Mouse (Mus musculus) myocyte (in vitro differentiated cells): ENCODE measurements around the gene Dab1. TPM values are rescaled to one million over a fixed set of nuclear protein-coding genes. Genes with fewer than 3 reads are reported as not detected.

ENCODE experiments used
- H3K27me3 ChIP-seq: one replicate; pipeline ENCODE4 v1.6.1; 2011; ENCODE audit not compliant: control insufficient read depth, insufficient read depth, insufficient read length
- H3K36me3 ChIP-seq: one replicate; pipeline ENCODE4 v1.6.1; 2011; ENCODE audit not compliant: control insufficient read depth, insufficient read depth
- H3K4me2 ChIP-seq: one replicate; pipeline ENCODE4 v1.6.1; 2011; ENCODE audit warnings: low read depth, control low read depth
- H3K4me3 ChIP-seq: one replicate; pipeline ENCODE4 v1.5.1; 2011; ENCODE audit warnings: mild to moderate bottlenecking, control low read depth, moderate library complexity
- H3K79me2 ChIP-seq: one replicate; pipeline ENCODE4 v1.6.1; 2011; ENCODE audit not compliant: control insufficient read depth, insufficient read depth
- H3ac ChIP-seq: one replicate; pipeline ENCODE4 v1.6.1; 2011; ENCODE audit not compliant: control insufficient read depth, insufficient read length
- CEBPB ChIP-seq: IDR thresholded peaks from 2 replicates; pipeline ENCODE4 v1.6.1; 2011; ENCODE audit warnings: mild to moderate bottlenecking, moderate library complexity; ENCODE audit not compliant: poor library complexity, insufficient read depth, severe bottlenecking
- E2F4 ChIP-seq: IDR thresholded peaks from one replicate; pipeline ENCODE4 v1.6.1; 2011; ENCODE audit warnings: mild to moderate bottlenecking, control low read depth, moderate library complexity; ENCODE audit not compliant: insufficient read depth
- MAX ChIP-seq: IDR thresholded peaks from one replicate; pipeline ENCODE4 v1.6.1; 2011; ENCODE audit warnings: low read depth, mild to moderate bottlenecking, control low read depth
- MYOD1 ChIP-seq, 3 experiments: IDR thresholded peaks; one replicate each; pipeline ENCODE4 v1.6.1; 2011; ENCODE audit warnings: control low read depth in 2 of 3, low read depth in 2 of 3, mild to moderate bottlenecking in 2 of 3, moderate library complexity in 1 of 3; ENCODE audit not compliant: insufficient read length in 2 of 3, control insufficient read depth in 1 of 3
- MYOG ChIP-seq, 3 experiments: IDR thresholded peaks; one replicate each; pipeline ENCODE4 v1.6.1; 2011; ENCODE audit warnings: control low read depth in 2 of 3, low read depth in 2 of 3, mild to moderate bottlenecking in 2 of 3; ENCODE audit not compliant: insufficient read length in 2 of 3, control insufficient read depth in 1 of 3, insufficient read depth in 1 of 3
- POLR2A ChIP-seq: IDR thresholded peaks from one replicate; pipeline ENCODE4 v1.6.1; 2011; ENCODE audit warnings: low read depth, mild to moderate bottlenecking, control low read depth, moderate library complexity; ENCODE audit not compliant: insufficient read length
- POLR2AphosphoS2 ChIP-seq: IDR thresholded peaks from one replicate; pipeline ENCODE4 v1.6.1; 2011; ENCODE audit warnings: low read depth, control low read depth; ENCODE audit not compliant: insufficient read length
- REST ChIP-seq: IDR thresholded peaks from one replicate; pipeline ENCODE4 v1.6.1; 2011; ENCODE audit warnings: mild to moderate bottlenecking, control low read depth, moderate library complexity; ENCODE audit not compliant: insufficient read depth, insufficient read length
- SRF ChIP-seq: IDR thresholded peaks from one replicate; pipeline ENCODE4 v1.6.1; 2011; ENCODE audit warnings: low read depth; ENCODE audit not compliant: control insufficient read depth, insufficient read length
- TCF12 ChIP-seq: IDR thresholded peaks from one replicate; pipeline ENCODE4 v1.6.1; 2011; ENCODE audit warnings: mild to moderate bottlenecking, control low read depth; ENCODE audit not compliant: poor library complexity, insufficient read depth, severe bottlenecking
- TCF3 ChIP-seq: IDR thresholded peaks from one replicate; pipeline ENCODE4 v1.6.1; 2011; ENCODE audit warnings: low read depth, control low read depth; ENCODE audit not compliant: insufficient read length
- USF1 ChIP-seq: IDR thresholded peaks from one replicate; pipeline ENCODE4 v1.6.1; 2011; ENCODE audit warnings: low read depth, mild to moderate bottlenecking, control low read depth, moderate library complexity
- polyA plus RNA-seq: library from polyadenylated mRNA; unstranded; fragments of >200 nt; fragmentation: generic; extraction: Trizol; gene quantifications from one replicate; pipeline ENCODE4 v1.2.1, GENCODE M21; 2012; ENCODE audit warnings: missing spikeins

Dab1 gene
- polyA plus RNA-seq, 1 experiment, result not detected

DNA sequence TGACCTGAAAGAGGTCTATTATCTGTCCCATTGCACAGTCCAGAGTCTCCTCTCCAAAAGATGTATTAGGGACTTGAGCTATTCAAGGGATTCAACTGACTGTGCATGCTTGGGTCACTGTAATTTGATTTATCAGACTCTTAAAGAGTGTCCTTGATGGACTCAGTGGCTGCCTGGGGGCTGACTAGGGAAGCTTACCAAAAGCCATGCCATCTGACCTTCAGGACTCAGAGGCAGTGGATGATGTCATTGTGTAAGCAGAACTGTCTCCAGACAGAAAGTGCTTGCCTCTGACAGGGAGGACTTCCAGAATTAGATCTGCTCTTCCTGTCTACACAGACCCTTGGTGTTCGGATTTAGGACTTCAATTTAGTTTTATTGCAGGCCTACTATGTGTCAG lies 627.3 kb downstream of the Dab1 start:
- H3K4me2 ChIP-seq, result no peak overlapping the region
- no peak for TF ChIP-seq SRF
- TF ChIP-seq TCF3, result no peak
- no peak for TF ChIP-seq TCF12
- no peak for TF ChIP-seq POLR2A
- TF ChIP-seq MAX, result no peak
- TF ChIP-seq MYOD1 (IDR thresholded peaks at IDR 0.05; ENCODE audit: control insufficient read depth in 1 of 3, insufficient read length in 2 of 3, low read depth in 2 of 3), result no peak
- TF ChIP-seq MYOG (IDR thresholded peaks at IDR 0.05; ENCODE audit: control insufficient read depth in 1 of 3, insufficient read depth in 1 of 3, insufficient read length in 2 of 3, low read depth in 2 of 3), result no peak
- TF ChIP-seq POLR2AphosphoS2, result no peak
- no peak for TF ChIP-seq USF1
- TF ChIP-seq CEBPB, result no peak
- H3K36me3 ChIP-seq, result no peaks in the 10 kb centered on the region
- H3K79me2 ChIP-seq, result no peaks in the 10 kb centered on the region
- H3K4me3 ChIP-seq, result no peak overlapping the region
- no peaks in the 10 kb centered on the region for H3K27me3 ChIP-seq
- H3ac ChIP-seq, result no peak overlapping the region

DNA sequence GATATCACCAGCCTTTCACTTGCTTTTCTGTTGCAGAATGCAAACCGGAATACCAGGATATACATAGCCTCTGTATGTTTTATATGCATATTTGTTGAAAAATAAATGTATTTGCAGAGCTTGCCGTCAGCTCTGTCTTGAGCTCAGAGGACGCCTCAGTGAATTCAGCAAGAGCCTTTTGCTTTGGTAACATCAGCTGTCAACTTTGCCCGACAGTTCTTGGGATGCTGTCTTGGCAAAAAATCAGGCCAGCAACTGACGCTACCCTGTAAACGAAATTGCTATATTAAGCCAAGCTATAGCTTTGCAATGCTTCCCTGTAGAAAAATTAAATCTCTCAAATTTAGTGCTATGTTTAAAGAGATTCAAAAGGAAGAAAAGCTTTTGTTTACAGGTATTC lies 630.3 kb downstream of the Dab1 start:
- no peak overlapping the region for H3ac ChIP-seq
- no peaks in the 10 kb centered on the region for H3K36me3 ChIP-seq
- H3K27me3 ChIP-seq, result no peaks in the 10 kb centered on the region
- no peak overlapping the region for H3K4me3 ChIP-seq
- no peak for TF ChIP-seq SRF
- TF ChIP-seq POLR2A, result no peak
- no peak for TF ChIP-seq TCF3
- no peak for TF ChIP-seq CEBPB
- H3K79me2 ChIP-seq, result no peaks in the 10 kb centered on the region
- no peak overlapping the region for H3K4me2 ChIP-seq

DNA sequence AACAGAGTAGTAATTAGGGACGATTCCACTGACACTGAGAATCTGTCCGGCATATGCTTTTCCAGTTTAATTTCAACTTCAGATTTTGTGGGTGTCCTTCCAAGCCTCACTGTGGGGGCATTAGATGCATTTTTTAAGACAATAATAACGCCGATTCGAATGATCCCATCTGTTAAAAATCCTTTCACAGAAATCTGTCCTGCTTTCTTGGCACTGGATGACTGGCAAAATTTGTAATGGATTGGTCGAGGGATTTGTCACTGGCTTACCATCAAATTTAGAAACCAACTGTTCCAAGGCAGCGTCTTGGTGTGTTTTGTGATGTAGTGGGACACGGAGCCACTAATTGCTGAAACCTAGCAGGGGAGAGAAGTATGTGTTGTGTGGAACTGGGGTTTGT lies 638.6 kb downstream of the Dab1 start:
- no peak overlapping the region for H3K4me2 ChIP-seq
- H3K27me3 ChIP-seq, result no peaks in the 10 kb centered on the region
- no peaks in the 10 kb centered on the region for H3K79me2 ChIP-seq
- H3K4me3 ChIP-seq, result no peak overlapping the region
- no peak for TF ChIP-seq SRF
- no peak for TF ChIP-seq TCF12
- no peak for TF ChIP-seq USF1
- TF ChIP-seq MAX, result no peak
- no peak overlapping the region for H3ac ChIP-seq
- H3K36me3 ChIP-seq, result no peaks in the 10 kb centered on the region

DNA sequence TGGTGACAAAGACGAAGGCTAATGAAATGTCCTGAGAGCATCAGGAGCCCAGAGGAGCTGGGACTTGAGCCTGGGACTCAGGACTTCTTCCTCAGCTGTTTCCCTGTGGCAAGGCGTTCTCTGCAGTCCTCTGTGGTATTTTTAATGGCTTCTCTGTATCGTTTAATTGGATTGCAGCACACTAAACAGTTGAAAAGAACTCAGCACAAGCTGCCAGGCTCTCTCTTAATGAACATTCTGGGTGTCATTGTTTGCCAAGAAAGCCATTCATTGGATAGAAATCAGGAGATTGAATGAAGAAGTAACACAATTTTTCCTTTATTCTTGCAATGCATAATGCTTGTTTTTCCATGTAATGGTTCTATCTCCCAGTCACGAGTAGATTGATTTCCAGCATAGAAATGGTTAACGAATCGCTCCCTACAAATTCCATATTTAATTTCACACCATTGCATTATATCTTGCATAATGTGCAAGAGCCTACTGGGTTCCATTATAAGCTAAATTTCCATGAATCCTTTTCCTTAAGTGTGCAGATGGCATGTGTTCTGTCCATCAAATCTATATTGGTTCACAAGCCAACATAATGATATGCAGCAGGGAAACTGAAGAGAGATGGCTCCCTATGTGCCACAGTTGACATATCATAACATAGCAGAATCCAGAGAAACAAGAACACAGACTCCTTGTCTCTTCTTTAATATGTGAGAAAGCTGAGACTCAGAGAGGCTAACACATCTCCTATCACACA lies 650.4 kb downstream of the Dab1 start:
- no peaks in the 10 kb centered on the region for H3K36me3 ChIP-seq
- H3K4me2 ChIP-seq, result no peak overlapping the region
- no peaks in the 10 kb centered on the region for H3K27me3 ChIP-seq
- no peaks in the 10 kb centered on the region for H3K79me2 ChIP-seq
- no peak overlapping the region for H3K4me3 ChIP-seq
- no peak for TF ChIP-seq SRF
- TF ChIP-seq USF1, result no peak
- TF ChIP-seq TCF3, result no peak
- no peak for TF ChIP-seq CEBPB
- no peak for TF ChIP-seq E2F4
- no peak for TF ChIP-seq MYOD1 (IDR thresholded peaks at IDR 0.05; ENCODE audit: control insufficient read depth in 1 of 3, insufficient read length in 2 of 3, low read depth in 2 of 3)
- no peak for TF ChIP-seq TCF12
- no peak for TF ChIP-seq POLR2A
- no peak for TF ChIP-seq MAX
- no peak for TF ChIP-seq POLR2AphosphoS2
- no peak for TF ChIP-seq MYOG (IDR thresholded peaks at IDR 0.05; ENCODE audit: control insufficient read depth in 1 of 3, insufficient read depth in 1 of 3, insufficient read length in 2 of 3, low read depth in 2 of 3)
- TF ChIP-seq REST, result no peak
- H3ac ChIP-seq, result no peak overlapping the region

DNA sequence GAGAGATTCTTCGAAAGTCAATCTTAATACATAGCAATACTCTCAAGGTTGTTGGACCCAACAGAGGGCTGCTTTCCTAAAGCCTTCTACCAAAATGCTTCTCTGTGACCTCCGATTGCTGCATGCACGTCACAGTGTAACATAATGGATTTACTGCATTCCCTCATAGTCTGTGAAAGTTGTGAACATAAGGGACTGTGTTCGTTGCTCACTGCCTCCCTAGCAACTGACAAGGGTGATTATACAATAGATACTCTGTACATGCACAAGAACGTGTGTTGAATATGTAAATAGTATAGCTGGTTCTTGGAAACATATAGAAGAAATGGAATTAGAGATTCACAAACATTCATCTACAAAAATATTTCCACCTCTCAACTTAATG lies 651.0 kb downstream of the Dab1 start:
- no peak overlapping the region for H3K4me2 ChIP-seq
- no peaks in the 10 kb centered on the region for H3K27me3 ChIP-seq
- no peak for TF ChIP-seq SRF
- no peak for TF ChIP-seq POLR2AphosphoS2
- no peak for TF ChIP-seq TCF3
- TF ChIP-seq REST, result no peak
- TF ChIP-seq MAX, result no peak
- no peak for TF ChIP-seq MYOG (IDR thresholded peaks at IDR 0.05; ENCODE audit: control insufficient read depth in 1 of 3, insufficient read depth in 1 of 3, insufficient read length in 2 of 3, low read depth in 2 of 3)
- no peak for TF ChIP-seq POLR2A
- no peak for TF ChIP-seq E2F4
- H3ac ChIP-seq, result no peak overlapping the region
- H3K36me3 ChIP-seq, result no peaks in the 10 kb centered on the region
- no peak overlapping the region for H3K4me3 ChIP-seq
- H3K79me2 ChIP-seq, result no peaks in the 10 kb centered on the region
